Mouse (Mus musculus) CH12.LX (cell line): ENCODE results near the gene Zfp111. TPM values are rescaled to one million over a fixed set of nuclear protein-coding genes. Genes with fewer than 3 reads are reported as not detected.

ENCODE experiments used
- DNase-seq: peaks from one replicate; pipeline ENCODE4 v3.0.0-alpha.2; 2013; ENCODE audit errors: extremely low read depth
- H3K27ac ChIP-seq: 2 replicates; pipeline ENCODE4 v1.5.1; 2012; ENCODE audit warnings: low read depth, mild to moderate bottlenecking, control low read depth, moderate library complexity; ENCODE audit not compliant: insufficient read depth
- H3K27me3 ChIP-seq: replicated peaks from 2 replicates; pipeline ENCODE3; 2012; ENCODE audit warnings: inconsistent platforms
- H3K36me3 ChIP-seq, 2 experiments: replicated peaks in 1 of 2; 2 replicates each; pipeline versions ENCODE3 to v1.6.1; 2012; ENCODE audit warnings: inconsistent platforms in 1 of 2, low read length in 1 of 2, mild to moderate bottlenecking in 1 of 2, mixed read lengths in 1 of 2, moderate library complexity in 1 of 2; ENCODE audit not compliant: control insufficient read depth in 1 of 2, insufficient read depth in 1 of 2
- H3K4me1 ChIP-seq, 2 experiments: 2 replicates each; pipeline ENCODE4 v1.6.1; 2012; ENCODE audit warnings: inconsistent platforms in 1 of 2, moderate library complexity in 1 of 2; ENCODE audit not compliant: insufficient read depth in 2 of 2, control insufficient read depth in 1 of 2
- H3K4me2 ChIP-seq: 2 replicates; pipeline ENCODE4 v1.6.1; 2012; ENCODE audit warnings: low read depth, mild to moderate bottlenecking, control low read depth; ENCODE audit not compliant: poor library complexity, insufficient read depth, severe bottlenecking
- H3K4me3 ChIP-seq, 3 experiments: fragments of 150-350 bp in 1 of 3; sonication (generic) in 1 of 3; replicated peaks in 1 of 3; 2 replicates each; pipeline versions ENCODE3 to v1.5.1; 2011 to 2012; ENCODE audit warnings: low read depth in 2 of 3, low read length in 2 of 3, mild to moderate bottlenecking in 2 of 3, moderate library complexity in 2 of 3, control low read depth in 1 of 3, improper control_type of control experiment in 1 of 3, inconsistent platforms in 1 of 3, mixed read lengths in 1 of 3; ENCODE audit not compliant: poor library complexity in 1 of 3
- H3K79me2 ChIP-seq: replicated peaks from 2 replicates; pipeline ENCODE4 v1.6.1; 2012; ENCODE audit warnings: mild to moderate bottlenecking, moderate library complexity; ENCODE audit not compliant: control insufficient read depth, poor library complexity, insufficient read depth, severe bottlenecking; ENCODE audit errors: extremely low read depth
- H3K9ac ChIP-seq: 2 replicates; pipeline ENCODE4 v1.6.1; 2012; ENCODE audit warnings: low read depth, mild to moderate bottlenecking, control low read depth, moderate library complexity; ENCODE audit not compliant: insufficient read depth
- H3K9me3 ChIP-seq: replicated peaks from 2 replicates; pipeline ENCODE3; 2012; ENCODE audit warnings: low read length, inconsistent platforms, mixed read lengths
- BHLHE40 ChIP-seq: IDR thresholded peaks from 2 replicates; pipeline ENCODE4 v1.6.1; 2011; ENCODE audit warnings: mild to moderate bottlenecking, low read depth, low read length, improper control_type of control experiment
- CTCF ChIP-seq, 2 experiments: IDR thresholded peaks in 1 of 2; conservative IDR thresholded peaks in 1 of 2; 2 replicates each; pipeline ENCODE4 v1.5.1; 2011 to 2012; ENCODE audit warnings: low read depth in 2 of 2, low read length in 2 of 2, improper control_type of control experiment in 1 of 2, inconsistent platforms in 1 of 2, mild to moderate bottlenecking in 1 of 2, moderate library complexity in 1 of 2
- EP300 ChIP-seq: IDR thresholded peaks from 2 replicates; pipeline ENCODE4 v1.6.1; 2011; ENCODE audit warnings: low read length, improper control_type of control experiment
- GABPA ChIP-seq: IDR thresholded peaks from 2 replicates; pipeline ENCODE4 v1.6.1; 2012; ENCODE audit warnings: low read depth, low read length, improper control_type of control experiment, inconsistent platforms; ENCODE audit not compliant: insufficient replicate concordance
- KAT2A ChIP-seq: IDR thresholded peaks from 2 replicates; pipeline ENCODE4 v1.6.1; 2012; ENCODE audit warnings: low read length, improper control_type of control experiment, inconsistent platforms; ENCODE audit not compliant: insufficient replicate concordance
- MAFK ChIP-seq: IDR thresholded peaks from 2 replicates; pipeline ENCODE4 v1.6.1; 2011; ENCODE audit warnings: low read length, improper control_type of control experiment; ENCODE audit not compliant: insufficient replicate concordance
- MEF2A ChIP-seq: IDR thresholded peaks from 2 replicates; pipeline ENCODE4 v1.6.1; 2014; ENCODE audit warnings: low read depth, mild to moderate bottlenecking, inconsistent platforms, low read length, improper control_type of control experiment, borderline replicate concordance
- NRF1 ChIP-seq: IDR thresholded peaks from 2 replicates; pipeline ENCODE4 v1.6.1; 2014; ENCODE audit warnings: low read depth, mild to moderate bottlenecking, inconsistent platforms, low read length, improper control_type of control experiment, moderate library complexity
- PAX5 ChIP-seq: IDR thresholded peaks from 2 replicates; pipeline ENCODE4 v1.6.1; 2012; ENCODE audit warnings: low read length, inconsistent platforms, mixed read lengths
- RCOR1 ChIP-seq: conservative IDR thresholded peaks from 2 replicates; pipeline ENCODE4 v1.6.1; 2012; ENCODE audit warnings: low read depth, mild to moderate bottlenecking, inconsistent platforms, low read length, improper control_type of control experiment
- SMC3 ChIP-seq: IDR thresholded peaks from 2 replicates; pipeline ENCODE4 v1.6.1; 2011; ENCODE audit warnings: low read depth, low read length, improper control_type of control experiment
- TCF12 ChIP-seq: IDR thresholded peaks from 2 replicates; pipeline ENCODE4 v1.6.1; 2014; ENCODE audit warnings: low read depth, mild to moderate bottlenecking, inconsistent platforms, low read length, improper control_type of control experiment
- ZC3H11A ChIP-seq: IDR thresholded peaks from 2 replicates; pipeline ENCODE4 v1.6.1; 2012; ENCODE audit warnings: low read depth, mild to moderate bottlenecking, inconsistent platforms, low read length, improper control_type of control experiment
- ZMIZ1 ChIP-seq: IDR thresholded peaks from 2 replicates; pipeline ENCODE4 v1.6.1; 2012; ENCODE audit warnings: low read depth, mild to moderate bottlenecking, inconsistent platforms, low read length, improper control_type of control experiment
- dilution Hi-C: fragments of 300-500 bp; cut with MboI; formaldehyde crosslinking; loops from 2 replicates; pipeline ENCODE4 v1.14.3; 2020; ENCODE audit warnings: low sequenced_read_pairs; ENCODE audit not compliant: extremely low pct_unique_long_range_greater_than_20kb, extremely low pct_ligation_motif_present
- in situ Hi-C: fragments of 300-500 bp; cut with MboI; formaldehyde crosslinking; loops from 3 replicates; pipeline ENCODE4 v1.14.3; 2019; ENCODE audit warnings: low sequenced_read_pairs, low pct_ligation_motif_present, low pct_unique_long_range_greater_than_20kb, mixed read lengths
- polyA plus RNA-seq: library from polyadenylated mRNA; unstranded; fragments of >175 nt; gene quantifications from 2 replicates; pipeline ENCODE4 v1.2.1, GENCODE M21; 2012; ENCODE audit warnings: low read depth; ENCODE audit not compliant: insufficient read length
- total RNA-seq, 2 experiments: library from RNA; depleted of rRNA; stranded (reverse); fragments of 300-350 nt in 1 of 2; fragments of >200 nt in 1 of 2; gene quantifications; 2 replicates each; pipeline ENCODE4 v1.2.3; 2012 to 2014

Gene Zfp111
- total and polyA plus RNA-seq, 3 experiments: not detected

GRCm38 (mm10) chr7:24210296-24210695 lies 947 bp downstream of the Zfp111 start:
- dilution Hi-C loops (no loop called here), in situ Hi-C loops (no loop called here)
- no peaks in the 10 kb centered on the region for H3K4me1 ChIP-seq
- peaks cover 58% of the 10 kb centered on the region for H3K27me3 ChIP-seq
- H3K9me3 ChIP-seq: peaks cover 3% of the 10 kb centered on the region
- no peak overlapping the region for H3K4me3 ChIP-seq
- no peak overlapping the region for H3K4me2 ChIP-seq
- H3K27ac ChIP-seq: no peak overlapping the region
- no peak overlapping the region for H3K9ac ChIP-seq
- H3K36me3 ChIP-seq: no peaks in the 10 kb centered on the region
- no peak for TF ChIP-seq PAX5
- TF ChIP-seq ZMIZ1: no peak
- TF ChIP-seq KAT2A: no peak
- no peak for TF ChIP-seq MEF2A
- TF ChIP-seq EP300: no peak
- TF ChIP-seq ZC3H11A: no peak
- TF ChIP-seq SMC3: no peak
- no peak for TF ChIP-seq RCOR1
- no peak for TF ChIP-seq TCF12
- TF ChIP-seq BHLHE40: no peak
- no peak for DNase-seq
- H3K79me2 ChIP-seq: no peaks in the 10 kb centered on the region

GRCm38 (mm10) chr7:24208282-24208886 lies 2.9 kb downstream of the Zfp111 start:
- TF ChIP-seq MAFK (no peak), GABPA (no peak), RCOR1 (no peak), EP300 (no peak), CTCF (conservative IDR thresholded peaks at IDR 0.05 in 1 of 2, IDR thresholded peaks at IDR 0.05 in 1 of 2; ENCODE audit: low read depth in 2 of 2, low read length in 2 of 2) (no peak), NRF1 (no peak)
- no peak for DNase-seq
- no peaks in the 10 kb centered on the region for H3K4me1 ChIP-seq
- no peak overlapping the region for H3K9ac ChIP-seq
- no peak overlapping the region for H3K27ac ChIP-seq
- peaks cover 3% of the 10 kb centered on the region for H3K9me3 ChIP-seq
- dilution Hi-C loops (no loop called here), in situ Hi-C loops (no loop called here)
- no peaks in the 10 kb centered on the region for H3K79me2 ChIP-seq
- no peak overlapping the region for H3K4me2 ChIP-seq
- no peak overlapping the region for H3K4me3 ChIP-seq
- no peaks in the 10 kb centered on the region for H3K36me3 ChIP-seq
- H3K27me3 ChIP-seq: peaks cover 49% of the 10 kb centered on the region
